Mouse (Mus musculus) erythroblast, embryonic 14.5 days (primary cell): ENCODE measurements around the gene Klhl36.

Experiments
- GATA1 ChIP-seq: IDR thresholded peaks from 2 replicates; pipeline ENCODE4 v1.6.1; 2012; ENCODE audit warnings: low read length, inconsistent platforms, mixed read lengths
- TAL1 ChIP-seq: IDR thresholded peaks from 3 replicates; pipeline ENCODE4 v1.6.1; 2012; ENCODE audit warnings: low read length, inconsistent platforms, mixed read lengths

GRCm38 (mm10) chr8:119888012-119888411 lies 25.9 kb downstream of the Klhl36 start:
- TF ChIP-seq GATA1 = no peak
- no peak for TF ChIP-seq TAL1
